Mouse (Mus musculus) liver, postnatal 0 days (tissue): Measurements from ENCODE around the gene Pgm5. TPM values are rescaled to one million over a fixed set of nuclear protein-coding genes. Genes with fewer than 3 reads are reported as not detected.

Source experiments
- ATAC-seq: fragments of 200-750 bp; cut with Nextera tagmentation; 2 replicates; pipeline ENCODE4 v1.8.0; 2017; ENCODE audit warnings: mild to moderate bottlenecking, moderate library complexity
- DNase-seq: peaks from one replicate; pipeline ENCODE4 v3.0.0-alpha.2; 2016
- H3K27ac ChIP-seq: fragments of 300-500 bp; sonication (generic); 2 replicates; pipeline ENCODE4 v1.5.1; 2014; ENCODE audit warnings: antibody characterized with exemption, moderate library complexity, mild to moderate bottlenecking, low read depth
- H3K27me3 ChIP-seq: fragments of 300-500 bp; sonication (generic); 2 replicates; pipeline ENCODE4 v1.6.1; 2014; ENCODE audit warnings: low read length, control low read depth, mixed read lengths; ENCODE audit not compliant: insufficient read depth
- H3K36me3 ChIP-seq: fragments of 300-500 bp; sonication (generic); replicated peaks from 2 replicates; pipeline ENCODE4 v1.6.1; 2014; ENCODE audit warnings: mild to moderate bottlenecking, control low read depth, low read length, moderate library complexity, mixed read lengths; ENCODE audit not compliant: insufficient read depth
- H3K4me1 ChIP-seq: fragments of 300-500 bp; sonication (generic); 2 replicates; pipeline ENCODE4 v1.6.1; 2014; ENCODE audit warnings: antibody characterized with exemption, mild to moderate bottlenecking, control low read depth; ENCODE audit not compliant: insufficient read depth
- H3K4me2 ChIP-seq: fragments of 300-500 bp; sonication (generic); 2 replicates; pipeline ENCODE4 v1.6.1; 2014; ENCODE audit warnings: low read depth, mild to moderate bottlenecking, low read length, moderate library complexity, mixed read lengths
- H3K4me3 ChIP-seq: fragments of 300-500 bp; sonication (generic); 2 replicates; pipeline ENCODE4 v1.5.1; 2014; ENCODE audit warnings: low read depth, low read length
- H3K9ac ChIP-seq: fragments of 300-500 bp; sonication (generic); replicated peaks from 2 replicates; pipeline ENCODE4 v1.6.1; 2014; ENCODE audit warnings: mild to moderate bottlenecking, moderate library complexity
- H3K9me3 ChIP-seq: fragments of 300-500 bp; sonication (generic); 2 replicates; pipeline ENCODE4 v1.6.1; 2016; ENCODE audit warnings: mild to moderate bottlenecking, control low read depth, low read length, mixed read lengths
- CTCF ChIP-seq: sonication (generic); IDR thresholded peaks from 2 replicates; pipeline ENCODE4 v1.5.1; 2016; ENCODE audit warnings: antibody characterized with exemption, low read depth
- EP300 ChIP-seq: IDR thresholded peaks from 2 replicates; pipeline ENCODE4 v1.6.1; 2016; ENCODE audit warnings: antibody characterized with exemption, low read depth, mild to moderate bottlenecking
- WGBS: fragments of 180-500 bp; shearing (Covaris S2); extraction: QIAGEN DNeasy Blood & Tissue Kit; methylation state at CpG from one replicate; pipeline ENCODE4 v1.1.7; 2014; ENCODE audit not compliant: insufficient replicate concordance; 5-methylcytosine and 5-hydroxymethylcytosine counted together
- polyA plus RNA-seq: library from polyadenylated mRNA; unstranded; fragments of >200 nt; fragmentation: Nextera tagmentation; extraction: Ambion mirVana; gene quantifications from 2 replicates; pipeline ENCODE4 v1.2.1, GENCODE M21; 2015

Gene Pgm5
- polyA plus RNA-seq, 1 experiment from 2014 or later: 0.04 TPM

DNA sequence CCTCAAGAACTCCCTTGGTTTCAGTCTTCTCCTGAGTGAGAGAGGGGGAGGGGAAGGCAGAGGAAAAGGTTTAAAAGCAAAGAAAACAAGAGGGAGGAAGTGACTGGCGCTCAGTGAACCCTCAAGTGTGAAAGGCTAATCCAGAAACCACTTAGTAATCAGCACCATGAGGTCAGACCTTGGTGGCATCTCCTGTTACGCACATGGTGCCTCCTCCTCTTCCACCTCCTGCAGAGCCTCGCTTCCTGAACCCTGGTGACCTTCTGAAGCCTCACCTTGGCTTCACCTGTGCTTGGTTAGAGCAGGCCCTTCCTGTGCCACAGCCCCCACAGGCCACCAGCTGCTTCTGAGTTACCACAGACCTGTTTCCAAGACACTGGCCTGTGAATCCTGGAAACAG, 190.1 kb downstream of the Pgm5 start:
- H3K27ac ChIP-seq: no peak overlapping the region
- H3K4me1 ChIP-seq: no peaks in the 10 kb centered on the region
- no peak for DNase-seq
- 46% methylated on average over 3 of the region's 3 CpGs for WGBS
- no peak overlapping the region for H3K4me3 ChIP-seq
- TF ChIP-seq CTCF (no peak), EP300 (no peak)
- H3K27me3 ChIP-seq: no peaks in the 10 kb centered on the region
- H3K4me2 ChIP-seq: no peak overlapping the region
- no peak for ATAC-seq
- H3K9ac ChIP-seq: no peak overlapping the region
- H3K36me3 ChIP-seq: no peaks in the 10 kb centered on the region
- no peaks in the 10 kb centered on the region for H3K9me3 ChIP-seq

GRCm38 (mm10) chr19:24667527-24667926, 194.1 kb downstream of the Pgm5 start:
- H3K9me3 ChIP-seq: no peaks in the 10 kb centered on the region
- TF ChIP-seq CTCF: no peak
- TF ChIP-seq EP300: no peak
- DNase-seq: no peak
- no peak overlapping the region for H3K9ac ChIP-seq
- 72% methylated on average over 3 of the region's 3 CpGs for WGBS
- H3K27me3 ChIP-seq: no peaks in the 10 kb centered on the region
- ATAC-seq: no peak
- H3K27ac ChIP-seq: no peak overlapping the region
- no peak overlapping the region for H3K4me2 ChIP-seq
- H3K4me1 ChIP-seq: no peaks in the 10 kb centered on the region
- H3K36me3 ChIP-seq: no peaks in the 10 kb centered on the region
- H3K4me3 ChIP-seq: no peak overlapping the region

DNA sequence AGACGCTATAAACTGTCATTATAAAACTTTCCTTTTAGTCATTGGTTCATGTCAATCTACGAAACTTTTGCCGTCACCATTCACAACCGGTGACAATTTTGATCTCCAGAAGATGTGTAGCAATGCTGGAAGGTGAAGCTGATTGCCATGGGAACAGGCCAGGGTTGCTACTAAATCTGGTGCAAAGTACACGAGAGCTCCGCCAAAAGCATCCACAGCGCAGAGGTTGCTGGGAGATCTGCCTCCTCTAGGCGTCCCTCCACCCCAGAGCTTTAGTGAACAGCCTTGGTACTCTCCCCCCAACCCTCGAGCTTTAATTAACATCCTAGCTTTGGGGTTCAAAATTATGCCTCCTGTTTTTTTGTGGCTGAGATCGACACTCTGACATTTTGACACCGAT, 195.9 kb downstream of the Pgm5 start:
- WGBS: 72% methylated on average over 11 of the region's 11 CpGs
- no peaks in the 10 kb centered on the region for H3K27me3 ChIP-seq
- H3K36me3 ChIP-seq: no peaks in the 10 kb centered on the region
- TF ChIP-seq CTCF (no peak), EP300 (no peak)
- H3K9me3 ChIP-seq: no peaks in the 10 kb centered on the region
- no peak for DNase-seq
- no peak overlapping the region for H3K27ac ChIP-seq
- no peak overlapping the region for H3K9ac ChIP-seq
- no peak overlapping the region for H3K4me3 ChIP-seq
- no peak for ATAC-seq
- H3K4me2 ChIP-seq: no peak overlapping the region
- H3K4me1 ChIP-seq: no peaks in the 10 kb centered on the region

DNA sequence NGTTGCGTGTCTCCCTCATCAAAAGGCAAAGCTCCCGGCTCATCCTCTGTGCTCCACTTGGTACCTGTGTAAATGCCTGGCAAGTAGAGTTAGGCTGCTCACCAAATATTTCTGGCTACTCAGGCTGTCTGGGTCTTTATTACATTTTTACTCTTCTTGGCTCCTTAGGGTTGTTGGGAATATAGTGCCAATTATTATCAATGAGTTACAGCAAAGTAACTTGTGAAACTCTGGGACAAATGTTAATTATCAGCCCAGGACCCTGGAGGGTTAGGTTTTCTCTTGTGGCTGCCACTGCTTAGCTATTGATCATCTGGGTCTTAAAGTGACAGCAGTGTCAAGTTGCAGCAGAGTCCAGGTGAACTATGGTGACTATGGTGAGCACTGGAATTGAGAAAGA, 199.3 kb downstream of the Pgm5 start:
- TF ChIP-seq EP300 (0 out of 2 replicates have a peak, but pooled peaks have one; percentile 13), CTCF (no peak)
- no peaks in the 10 kb centered on the region for H3K36me3 ChIP-seq
- no peaks in the 10 kb centered on the region for H3K27me3 ChIP-seq
- no peak for DNase-seq
- 0 out of 2 replicates have a peak, but pooled peaks cover 4% of the 10 kb centered on the region for H3K4me1 ChIP-seq
- H3K4me2 ChIP-seq: no peak overlapping the region
- no peak overlapping the region for H3K9ac ChIP-seq
- H3K4me3 ChIP-seq: no peak overlapping the region
- no peak overlapping the region for H3K27ac ChIP-seq
- no peaks in the 10 kb centered on the region for H3K9me3 ChIP-seq
- ATAC-seq: peak; percentile 70; the same call in 1 of the 2 replicates
- WGBS: 84% methylated on average over 2 of the region's 2 CpGs

DNA sequence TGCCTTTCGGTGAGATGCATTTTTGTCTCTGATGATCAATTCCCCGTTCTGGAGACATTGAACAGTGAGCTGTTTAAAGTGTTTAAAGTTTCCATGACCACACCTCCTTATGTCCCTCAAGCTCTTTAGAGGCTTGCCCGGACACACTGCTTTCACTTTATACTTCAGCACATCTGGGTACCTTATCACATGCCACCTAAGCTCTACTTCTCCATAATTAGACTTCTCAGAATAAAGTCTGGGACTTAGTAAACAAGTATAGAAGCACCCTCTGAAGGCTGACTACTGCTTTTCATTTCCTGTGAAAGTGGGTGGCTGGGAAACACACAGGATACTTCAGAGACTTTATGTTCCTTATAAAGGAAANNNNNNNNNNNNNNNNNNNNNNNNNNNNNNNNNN, 204.7 kb downstream of the Pgm5 start:
- Histone ChIP-seq H3K9ac (no peak overlapping the region), H3K36me3 (no peaks in the 10 kb centered on the region), H3K4me1 (0 out of 2 replicates have a peak, but pooled peaks cover 4% of the 10 kb centered on the region), H3K27ac (no peak overlapping the region), H3K4me3 (no peak overlapping the region), H3K9me3 (no peaks in the 10 kb centered on the region), H3K4me2 (no peak overlapping the region), H3K27me3 (no peaks in the 10 kb centered on the region)
- TF ChIP-seq CTCF (no peak), EP300 (peak; percentile 42; the same call in 1 of the 2 replicates)
- ATAC-seq: no peak
- 67% methylated on average over 3 of the region's 3 CpGs for WGBS
- DNase-seq: no peak

DNA sequence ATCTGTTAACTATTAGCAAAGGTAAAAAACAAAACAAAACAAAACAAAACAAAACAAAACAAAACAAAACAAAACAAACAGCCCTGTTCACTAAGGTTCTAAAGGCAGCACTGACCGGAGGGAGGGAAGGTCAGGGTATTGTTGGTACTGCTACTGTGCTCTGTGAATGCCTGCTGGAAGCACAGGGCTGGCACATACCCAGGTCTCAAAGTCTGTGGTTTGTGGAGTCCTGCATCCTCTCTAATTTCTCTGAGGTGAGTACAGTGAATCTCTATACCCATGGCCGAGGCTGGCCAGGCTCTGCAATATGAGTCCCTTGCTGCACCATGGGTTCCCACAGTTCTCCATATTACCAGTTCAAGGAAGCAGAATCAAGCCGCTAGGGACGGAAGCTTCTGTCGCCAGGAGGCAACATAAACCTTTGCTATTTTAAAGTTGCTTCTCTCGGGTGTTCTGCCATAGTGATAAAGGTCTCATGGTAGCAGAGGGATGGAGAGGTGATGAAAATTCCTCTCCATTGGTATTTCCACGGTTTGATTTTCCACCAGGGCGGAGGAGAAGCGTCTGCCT, 208.3 kb downstream of the Pgm5 start:
- Histone ChIP-seq H3K27me3 (no peaks in the 10 kb centered on the region), H3K27ac (no peak overlapping the region), H3K4me1 (no peaks in the 10 kb centered on the region), H3K36me3 (no peaks in the 10 kb centered on the region), H3K4me3 (no peak overlapping the region), H3K9ac (no peak overlapping the region), H3K4me2 (no peak overlapping the region), H3K9me3 (no peaks in the 10 kb centered on the region)
- WGBS: 69% methylated on average over 9 of the region's 9 CpGs
- no peak for DNase-seq
- TF ChIP-seq CTCF (no peak), EP300 (no peak)
- no peak for ATAC-seq
